Mouse (Mus musculus) erythroid progenitor cell, adult 5-6 weeks (primary cell): Measurements from ENCODE around the gene Gm17334. TPM values are rescaled to one million over a fixed set of nuclear protein-coding genes. Genes with fewer than 3 reads are reported as not detected.

Source experiments
- ATAC-seq: replicated peaks from 2 replicates; pipeline ENCODE4 v1.8.0; 2016; ENCODE audit warnings: moderate number of reproducible peaks, mild to moderate bottlenecking, moderate TSS enrichment, inconsistent platforms; ENCODE audit not compliant: poor library complexity, low FRiP score, severe bottlenecking
- total RNA-seq, 2 experiments: library from RNA; stranded (forward) in 1 of 2; stranded (reverse) in 1 of 2; fragments of 150-400 nt in 1 of 2; fragments of 186-747, 209-891 nt in 1 of 2; gene quantifications; 2 replicates each; pipeline versions ENCODE4 v1.2.3 to v1.2.4; 2015 to 2017; ENCODE audit warnings: low replicate concordance in 2 of 2

Gm17334 gene
- total RNA-seq, 2 experiments from 2014 or later: not detected

DNA sequence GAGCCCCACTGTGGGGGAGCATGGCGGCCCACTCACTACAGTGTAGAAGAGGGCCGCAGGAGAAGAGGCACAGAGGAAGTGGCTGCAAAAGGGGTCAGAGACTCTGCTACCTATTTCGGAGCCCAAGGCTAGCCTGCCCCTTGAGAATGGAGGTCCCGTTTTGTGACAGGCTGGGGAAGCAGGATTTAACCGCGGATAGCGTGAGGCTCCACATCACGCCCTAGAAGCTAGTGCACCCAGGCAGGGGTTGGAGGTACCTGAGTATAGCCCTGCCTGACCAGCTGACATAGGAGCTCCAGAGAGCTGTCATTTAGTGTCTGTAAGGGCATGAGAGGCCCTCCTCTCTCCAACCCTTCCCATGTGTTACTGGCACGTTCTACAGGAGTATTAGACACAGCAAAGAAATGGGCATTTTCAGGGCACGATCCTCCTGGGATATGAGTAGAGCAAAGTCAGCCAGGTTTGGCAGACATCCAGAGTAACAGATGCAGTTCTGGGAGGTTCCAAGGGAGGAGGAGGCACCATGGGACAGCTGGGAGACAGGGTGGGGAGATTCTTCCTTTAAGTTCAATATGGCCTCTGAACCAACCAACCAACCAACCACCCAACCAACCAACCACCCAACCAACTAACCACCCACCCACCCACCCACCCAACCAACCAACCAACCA lies 25.2 kb upstream of the Gm17334 start:
- ATAC-seq: no peak

DNA sequence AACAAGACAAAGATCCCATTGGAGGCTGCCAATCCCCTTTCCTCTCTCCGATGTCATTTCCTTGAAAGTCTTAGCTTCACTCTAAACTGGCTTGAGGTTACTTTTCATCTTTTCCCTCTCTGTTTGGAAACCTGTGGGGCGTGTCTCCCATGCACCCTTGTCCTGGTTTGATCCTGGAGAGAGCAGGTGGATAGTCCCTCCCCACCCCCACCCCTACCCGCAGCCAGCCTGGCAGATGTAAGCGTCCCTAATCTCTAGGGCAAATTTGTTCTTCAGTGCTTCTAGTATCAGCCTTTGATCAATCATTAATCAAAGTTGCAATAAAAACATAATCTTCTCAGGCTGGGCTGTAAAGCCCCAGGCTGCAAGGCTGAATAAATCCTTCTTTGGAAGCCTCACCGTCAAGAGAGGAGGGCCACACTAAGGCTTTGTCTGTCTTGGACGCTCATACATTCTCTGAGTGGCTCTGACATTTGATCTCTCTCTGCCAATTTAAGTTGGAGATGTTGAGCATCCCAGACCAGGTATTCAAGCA lies 24.5 kb upstream of the Gm17334 start:
- ATAC-seq: no peak

DNA sequence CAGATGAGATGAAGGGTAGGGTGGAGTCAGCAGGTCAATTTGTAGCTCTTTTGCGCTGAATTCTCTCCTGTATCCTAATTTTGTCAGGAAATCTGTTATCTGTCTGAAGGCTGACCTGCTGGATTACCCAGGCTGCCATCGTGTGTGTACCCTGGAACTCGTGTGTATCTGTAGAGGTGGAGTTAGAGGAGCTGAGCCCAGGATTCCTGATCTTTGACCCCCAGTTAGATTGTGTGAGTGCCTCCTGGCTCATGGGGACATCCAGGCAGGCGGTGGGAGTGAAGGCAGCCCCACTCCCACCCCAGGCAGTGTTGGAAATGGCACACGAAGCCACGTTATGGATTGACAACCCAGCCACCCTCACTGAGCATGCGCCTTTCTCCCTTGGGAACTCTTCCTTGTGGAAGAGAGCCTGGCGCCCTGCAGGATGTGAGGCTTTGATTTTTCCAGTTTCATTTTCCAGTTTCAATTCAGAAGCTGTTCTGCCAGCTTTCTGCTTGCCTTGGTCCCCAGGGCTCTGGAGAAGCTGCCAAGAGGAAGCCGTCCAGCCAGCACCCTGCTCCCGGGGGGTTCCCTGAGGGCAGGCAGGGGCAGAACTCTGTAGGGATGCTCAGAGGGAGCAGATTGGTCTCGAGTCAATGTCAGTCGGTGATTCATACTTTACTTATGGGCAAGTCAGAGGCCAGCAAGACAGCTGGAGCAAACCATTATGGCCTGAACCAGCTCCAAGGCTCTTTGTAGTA lies 23.6 kb upstream of the Gm17334 start:
- no peak for ATAC-seq

DNA sequence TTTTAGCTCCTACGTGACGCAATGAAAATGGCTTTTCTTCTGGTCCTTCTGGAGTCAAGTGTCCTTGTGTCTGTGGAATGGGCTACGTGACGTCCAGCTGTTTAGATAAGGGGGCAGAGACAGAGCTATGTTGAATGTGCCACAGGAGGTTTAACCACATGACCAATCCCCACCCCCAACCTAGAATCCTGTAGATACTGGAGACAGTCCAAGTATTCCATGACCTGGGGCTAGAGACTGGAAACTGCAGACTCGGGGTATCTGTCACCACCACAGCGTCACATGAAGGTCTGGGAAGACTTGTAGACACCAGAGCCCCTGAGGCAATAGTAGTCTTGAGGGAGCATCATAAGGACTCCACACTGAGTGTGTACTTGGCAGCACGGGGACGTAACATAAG lies 22.8 kb upstream of the Gm17334 start:
- ATAC-seq: no peak

DNA sequence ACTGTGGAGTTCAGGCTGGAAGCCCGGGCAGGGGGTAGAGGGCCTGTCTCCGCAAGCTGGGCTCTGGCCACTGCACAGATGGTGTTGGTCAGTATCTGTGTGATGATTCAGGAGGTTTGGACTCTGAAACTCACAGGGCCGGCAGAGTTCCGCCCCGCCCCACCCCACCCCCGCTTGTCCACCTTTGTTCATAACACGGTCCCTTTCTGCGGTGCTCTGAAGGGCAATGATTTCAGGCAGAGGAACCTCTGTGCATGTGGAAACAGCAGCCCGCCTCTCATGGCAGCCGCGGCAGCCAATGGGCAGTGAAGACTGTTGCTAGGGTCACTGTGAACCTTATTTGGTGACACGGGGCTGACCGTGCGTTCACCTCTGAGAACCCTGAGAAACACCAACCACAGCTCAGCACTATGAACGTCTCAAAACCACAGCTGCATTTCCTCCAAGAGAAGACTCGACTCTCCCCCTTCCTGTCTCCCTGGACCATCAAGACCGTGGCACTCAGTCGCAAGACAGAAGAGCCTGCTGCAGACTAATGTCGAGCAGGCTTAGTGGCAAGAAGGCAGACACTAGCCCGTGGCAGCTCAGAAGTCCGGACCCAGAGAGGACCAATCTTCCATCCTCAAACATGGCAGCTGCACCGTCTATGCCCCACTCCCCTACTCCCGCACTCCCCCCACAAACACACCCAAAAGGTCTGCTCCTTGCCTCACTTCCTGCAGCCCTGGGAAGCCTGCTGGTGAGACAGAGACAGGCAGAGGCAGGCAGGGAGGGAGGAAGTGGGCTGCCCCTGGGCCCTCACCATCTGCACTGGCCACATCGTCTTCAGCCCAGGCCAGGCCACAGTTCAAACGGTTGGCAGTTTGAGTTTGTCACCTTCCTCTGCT lies 21.9 kb upstream of the Gm17334 start:
- ATAC-seq: no peak

DNA sequence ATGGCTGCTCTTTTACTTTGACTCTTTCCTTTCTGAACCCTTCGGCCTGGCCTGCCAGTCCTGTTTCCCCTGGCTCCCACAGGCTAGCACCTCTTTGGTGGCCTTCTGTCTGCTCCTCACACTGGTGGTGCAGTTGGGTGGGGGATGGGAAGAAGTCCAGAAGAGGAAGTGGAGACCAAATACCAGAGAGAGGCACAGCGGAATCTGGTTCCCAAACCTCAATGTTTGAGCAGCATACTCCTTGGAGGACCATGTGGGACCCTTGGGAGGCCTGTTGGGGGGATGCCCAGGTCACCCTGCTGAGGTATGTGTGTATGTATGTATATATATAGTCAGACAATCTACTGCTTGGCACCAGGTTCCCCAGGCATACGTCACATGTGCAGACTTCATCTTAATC lies 21.0 kb upstream of the Gm17334 start:
- ATAC-seq: no peak

DNA sequence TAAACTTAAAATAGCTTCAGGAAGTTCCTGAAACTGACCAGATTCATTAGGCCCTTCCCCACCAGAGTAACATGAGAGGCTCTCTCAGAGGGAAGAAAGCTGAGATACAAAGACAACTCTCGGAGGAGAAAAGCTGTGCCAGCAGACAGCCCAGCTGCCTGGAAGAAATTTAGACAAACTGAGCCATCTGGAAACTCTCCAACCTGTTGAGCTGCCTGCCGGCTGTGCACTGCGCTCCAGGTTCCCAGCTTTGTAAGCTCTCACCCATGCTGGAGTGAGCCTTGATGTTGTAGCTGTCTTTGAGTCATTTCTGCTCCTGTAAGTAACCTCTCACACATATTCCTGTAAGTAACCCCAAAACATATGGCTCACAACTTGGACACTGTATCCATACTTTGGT lies 20.0 kb upstream of the Gm17334 start:
- ATAC-seq: no peak

DNA sequence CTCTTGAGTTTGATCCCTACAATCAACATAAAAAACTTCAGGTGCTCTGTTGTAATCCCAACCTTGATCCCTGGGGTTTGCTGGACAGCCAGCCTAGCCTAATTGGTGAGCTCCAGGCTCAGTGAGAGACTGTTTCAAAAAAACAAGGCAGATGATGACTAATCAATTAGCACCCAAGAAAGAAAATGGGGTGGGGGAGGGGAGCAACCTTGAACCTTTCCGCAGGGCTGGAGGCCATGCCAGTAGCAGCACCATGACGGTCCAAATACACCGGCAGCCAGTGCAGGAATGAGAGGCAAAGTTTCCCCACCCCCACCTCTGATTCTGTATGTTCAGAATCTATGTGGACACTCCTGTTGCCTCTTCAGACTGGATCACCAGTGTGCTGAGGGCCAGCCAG lies 16.3 kb upstream of the Gm17334 start:
- no peak for ATAC-seq

DNA sequence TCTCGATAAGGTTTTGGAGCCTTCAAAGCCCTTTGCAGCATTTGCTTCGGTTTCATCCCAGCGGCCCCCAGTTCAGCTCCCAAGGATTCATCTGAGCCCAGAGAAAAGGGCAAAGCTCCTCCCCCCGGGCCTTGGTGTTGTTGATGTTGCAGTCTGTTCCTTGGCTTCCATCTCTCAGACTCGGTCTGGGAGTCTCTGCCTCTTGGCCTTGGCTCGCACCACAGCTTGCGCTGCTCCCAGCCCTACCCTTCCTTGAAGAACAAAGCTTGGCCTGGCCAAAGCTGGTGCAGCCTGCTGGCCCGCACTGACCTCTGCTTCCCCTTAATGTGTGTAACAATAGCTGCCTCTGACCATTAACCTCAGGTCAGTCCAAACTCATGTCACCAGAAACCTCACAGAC lies 15.2 kb upstream of the Gm17334 start:
- no peak for ATAC-seq

DNA sequence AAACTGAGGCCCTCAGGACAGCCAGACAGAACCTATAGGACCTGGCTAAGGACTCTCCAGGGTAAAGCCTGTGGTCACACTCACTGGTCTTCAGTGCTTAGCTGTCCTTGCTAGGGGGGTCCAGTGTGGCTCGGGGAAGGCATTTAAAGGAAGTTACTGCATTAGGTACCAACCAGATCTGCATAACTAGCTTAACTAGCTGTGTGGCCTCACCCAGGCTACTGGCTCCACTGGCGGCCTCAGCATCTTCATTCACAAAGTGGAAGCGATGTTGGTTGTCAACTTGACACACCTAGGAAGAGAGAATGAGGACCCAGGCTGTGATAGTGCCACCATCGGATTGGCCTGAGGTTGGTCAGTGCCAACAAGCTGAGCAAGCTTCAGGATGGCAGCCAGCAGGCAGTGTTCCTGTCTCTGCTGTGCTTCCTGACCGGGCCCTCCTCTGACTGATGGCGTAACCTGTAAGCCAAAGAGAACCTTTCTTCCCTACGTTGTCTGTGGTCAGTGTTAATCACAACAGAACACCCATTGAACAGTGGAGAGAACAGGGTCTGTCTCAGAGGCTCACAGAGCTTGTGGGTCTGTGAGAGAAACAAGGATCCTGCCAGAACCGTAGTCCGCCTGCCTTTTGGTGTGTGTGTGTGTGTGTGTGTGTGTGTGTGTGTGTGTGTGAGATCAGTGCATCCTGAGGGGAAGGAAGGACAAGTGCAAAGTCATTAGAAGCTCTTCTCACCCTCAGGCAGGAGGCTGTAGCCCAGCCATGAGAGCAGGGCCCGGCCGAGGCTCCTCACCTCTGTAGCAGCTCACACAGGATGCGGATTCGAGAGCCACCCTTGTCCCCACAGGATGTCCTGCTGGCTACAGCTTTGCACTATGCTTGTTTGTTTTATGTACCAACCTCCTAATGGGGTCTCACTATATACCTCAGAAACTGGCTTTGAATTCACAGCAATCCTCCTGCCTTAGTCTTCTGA lies 13.4 kb upstream of the Gm17334 start:
- ATAC-seq: no peak

DNA sequence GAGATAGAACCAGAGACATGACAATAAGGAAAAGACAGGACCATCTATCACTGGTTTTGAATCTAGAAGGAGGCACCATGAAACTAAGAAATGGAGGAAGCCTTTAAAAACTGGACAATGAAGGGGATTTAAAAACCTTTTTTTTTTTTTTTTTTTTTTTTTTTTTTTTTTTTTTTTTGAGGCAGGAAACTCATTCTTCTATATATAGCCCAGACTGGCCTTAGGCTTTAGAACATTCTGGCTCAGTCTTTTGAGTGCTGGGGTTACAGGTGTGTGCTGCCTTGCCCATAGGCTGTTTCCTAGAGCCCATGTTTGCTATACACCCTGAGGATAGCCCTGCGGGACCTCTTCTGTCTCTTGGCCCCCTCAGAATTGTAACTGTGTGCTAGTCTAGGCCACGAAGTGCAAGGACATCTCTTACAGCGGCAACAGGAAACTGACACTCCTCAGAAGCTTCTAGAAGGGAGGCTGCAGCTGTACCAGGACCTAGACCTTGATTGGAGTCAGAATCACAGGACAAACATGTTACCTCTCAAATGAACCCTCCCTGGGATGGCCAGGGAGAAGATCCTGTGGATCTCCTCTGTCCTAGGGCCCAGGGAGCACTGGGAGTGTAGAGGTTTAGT lies 12.4 kb upstream of the Gm17334 start:
- ATAC-seq: no peak

DNA sequence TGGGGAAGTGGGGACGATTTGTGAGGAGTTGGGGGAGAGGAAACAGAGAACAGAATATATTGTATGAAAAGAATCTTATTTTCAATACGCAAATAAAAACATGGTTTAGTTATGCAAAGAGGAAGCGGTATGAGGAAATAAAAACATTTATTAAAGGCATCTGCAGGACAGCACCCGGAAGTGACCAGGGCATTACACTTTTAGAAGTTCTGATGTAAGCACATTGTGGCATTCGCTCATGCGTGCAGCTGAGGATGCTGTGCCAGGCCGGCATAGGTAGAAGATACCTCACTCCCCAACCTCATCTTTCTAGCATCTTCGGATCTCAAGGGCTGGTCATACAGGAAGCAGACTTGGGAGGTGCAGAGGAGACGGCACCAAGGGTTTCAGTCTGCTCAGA lies 10.3 kb upstream of the Gm17334 start:
- ATAC-seq: no peak

DNA sequence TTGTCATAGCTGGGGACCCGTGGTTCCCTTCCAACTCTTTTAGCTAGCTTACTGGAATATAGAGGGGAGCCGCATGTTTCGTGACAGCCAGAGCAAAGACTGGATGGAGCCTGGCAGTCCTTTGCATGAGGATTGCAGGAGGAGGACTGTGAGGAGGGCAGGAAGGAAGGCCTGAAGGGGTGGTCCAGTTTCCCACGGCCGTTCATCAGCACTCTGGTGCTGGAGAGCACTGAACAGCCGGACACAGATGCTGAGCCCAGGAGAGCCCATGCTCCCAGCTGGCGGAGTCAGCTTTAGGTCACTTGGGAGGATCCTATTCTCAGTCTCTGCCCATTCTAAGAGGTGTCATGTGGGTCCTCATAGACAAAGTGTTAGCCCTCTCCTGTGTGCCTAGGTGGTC lies 9.0 kb upstream of the Gm17334 start:
- no peak for ATAC-seq

DNA sequence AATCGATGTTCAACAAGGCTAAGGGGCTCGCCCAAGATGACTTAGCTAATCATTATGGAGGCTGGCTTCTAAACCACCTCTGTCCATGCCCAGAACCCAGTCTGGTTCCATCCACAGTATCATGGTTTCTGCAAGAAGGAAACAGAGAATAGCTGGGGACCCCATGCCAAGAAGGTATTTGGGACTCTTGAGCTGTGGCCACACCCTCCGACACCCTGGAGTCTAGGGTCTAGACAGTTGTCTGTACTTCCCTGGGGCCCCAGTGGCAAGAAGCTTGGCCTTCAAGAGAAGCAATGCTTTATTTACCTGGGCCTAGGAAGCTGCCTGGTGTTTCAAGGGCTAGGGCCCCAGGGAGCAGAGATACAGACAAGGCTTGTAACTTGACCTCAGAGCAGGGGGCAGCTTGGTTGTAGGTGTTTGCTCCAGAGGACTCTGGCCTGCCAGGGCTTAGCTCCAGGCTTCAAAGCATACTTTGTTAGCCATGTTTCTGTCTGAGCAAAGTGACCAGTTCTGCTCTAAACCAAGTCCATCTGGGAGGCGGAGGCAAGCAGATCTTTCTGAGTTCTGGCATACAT lies 8.3 kb upstream of the Gm17334 start:
- ATAC-seq: no peak

DNA sequence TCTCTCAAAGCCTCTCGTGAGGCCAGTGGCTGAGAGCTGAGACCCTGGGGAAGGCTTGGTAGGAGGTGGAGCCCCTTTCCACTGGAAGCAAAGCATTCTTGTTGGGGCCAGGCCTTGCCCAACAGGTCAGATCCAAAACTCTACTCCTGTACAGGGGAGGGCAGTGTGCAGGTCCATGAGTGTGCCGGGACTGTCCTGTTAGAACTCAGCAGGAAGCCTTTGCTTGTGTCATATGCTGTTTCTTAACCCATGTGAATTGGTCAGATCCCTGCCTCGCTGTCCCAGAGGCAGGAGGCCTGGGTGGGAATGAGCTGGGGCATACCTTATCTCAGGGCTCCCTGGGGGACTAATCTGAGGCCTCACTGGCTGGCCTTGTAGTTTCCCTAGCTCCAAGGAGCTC lies 7.3 kb upstream of the Gm17334 start:
- ATAC-seq: no peak

DNA sequence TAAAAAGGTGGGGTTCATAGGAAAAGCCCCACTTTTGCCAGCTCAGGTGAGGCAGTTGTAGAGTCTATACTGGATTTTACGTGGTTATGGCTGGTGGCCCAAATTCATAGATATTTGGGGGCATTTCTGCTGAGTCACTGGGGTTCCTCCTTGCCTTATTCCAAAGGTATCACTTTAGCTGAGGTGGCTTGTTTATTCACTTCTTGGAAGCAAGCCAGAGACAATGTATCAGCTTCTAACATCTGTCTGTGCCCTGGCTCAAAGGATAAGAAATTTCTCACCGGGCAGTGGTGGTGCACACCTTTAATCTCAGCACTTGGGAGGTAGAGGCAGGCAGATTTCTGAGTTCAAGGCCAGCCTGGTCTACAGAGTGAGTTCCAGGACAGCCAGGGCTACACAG lies 6.8 kb upstream of the Gm17334 start:
- ATAC-seq: no peak

DNA sequence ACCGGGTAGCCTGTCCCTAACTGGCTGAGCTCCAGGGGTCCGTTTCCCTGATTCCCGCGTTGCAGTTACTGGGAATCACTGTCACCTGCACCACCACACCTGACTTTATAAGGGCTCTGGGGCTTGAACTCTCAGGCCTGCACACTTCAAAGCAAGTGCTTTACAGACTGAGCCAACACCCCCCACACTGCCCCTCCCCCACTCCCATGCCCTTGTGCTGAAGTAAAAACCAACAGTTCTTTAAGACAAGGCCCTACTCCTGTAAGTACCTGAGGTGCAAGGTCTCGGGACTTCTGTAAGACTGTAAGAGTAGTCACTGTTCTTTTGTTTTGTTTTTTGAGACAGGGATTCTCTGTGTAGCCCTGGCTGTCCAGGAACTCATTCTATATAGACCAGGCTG lies 5.5 kb upstream of the Gm17334 start:
- no peak for ATAC-seq

DNA sequence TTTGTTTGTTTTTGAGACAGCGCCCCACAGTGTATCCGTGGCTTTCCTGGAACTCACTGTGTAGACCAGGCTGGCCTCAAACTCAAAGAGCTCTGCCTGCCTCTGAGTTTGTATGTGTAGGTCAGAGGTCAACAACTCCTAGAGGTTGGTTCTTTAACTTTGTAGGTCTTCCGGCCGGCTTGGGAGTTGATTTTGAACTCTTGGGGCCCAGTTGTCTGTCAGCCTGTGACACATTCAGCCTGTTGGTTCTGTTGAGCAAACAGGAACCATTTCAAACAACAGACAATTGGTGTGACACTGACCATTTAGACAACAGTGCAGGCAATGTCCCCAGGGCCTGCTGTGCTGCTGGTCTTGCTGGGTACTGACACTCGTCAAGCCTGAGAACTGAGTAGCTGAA lies 4.7 kb upstream of the Gm17334 start:
- no peak for ATAC-seq
